Mouse (Mus musculus): Measurements from ENCODE around the gene Hoxc5.
A peak's percentile ranks its signal among the peaks of the same experiment; 100 is the strongest.

The Hoxc5 gene

GRCm38 (mm10) chr15:103034043-103034806, 67.0 kb downstream of the Hoxc5 start:
- DNase-seq (ENCODE audit: extremely low spot score, low read depth, low spot score) = no peak

- peak; percentile 81 for DNase-seq (ENCODE audit: extremely low spot score, low read depth, low spot score)
These were observed 67.7 kb downstream of the Hoxc5 start for GRCm38 (mm10) chr15:103034807-103035547.

GRCm38 (mm10) chr15:103035548-103035881, 68.3 kb downstream of the Hoxc5 start:
- DNase-seq (ENCODE audit: extremely low spot score, low read depth, low spot score) = no peak

GRCm38 (mm10) chr15:103037579-103037978, 70.3 kb downstream of the Hoxc5 start:
- DNase-seq (ENCODE audit: extremely low spot score, low read depth, low spot score) = no peak

- DNase-seq (ENCODE audit: extremely low spot score, low read depth, low spot score) = no peak
These were observed 71.6 kb downstream of the Hoxc5 start for GRCm38 (mm10) chr15:103038701-103039480.

GRCm38 (mm10) chr15:103039609-103040008, 72.4 kb downstream of the Hoxc5 start:
- DNase-seq (ENCODE audit: extremely low spot score, low read depth, low spot score) = no peak

GRCm38 (mm10) chr15:103040601-103041000, 73.4 kb downstream of the Hoxc5 start:
- DNase-seq (ENCODE audit: extremely low spot score, low read depth, low spot score) = no peak

GRCm38 (mm10) chr15:103041613-103042012, 74.4 kb downstream of the Hoxc5 start:
- DNase-seq (ENCODE audit: extremely low spot score, low read depth, low spot score) = no peak

GRCm38 (mm10) chr15:103042209-103042608, 75.0 kb downstream of the Hoxc5 start:
- no peak for DNase-seq (ENCODE audit: extremely low spot score, low read depth, low spot score)

- no peak for DNase-seq (ENCODE audit: extremely low spot score, low read depth, low spot score)
These were observed 84.4 kb downstream of the Hoxc5 start for GRCm38 (mm10) chr15:103051670-103052069.

GRCm38 (mm10) chr15:103053210-103053609, 86.0 kb downstream of the Hoxc5 start:
- DNase-seq (ENCODE audit: extremely low spot score, low read depth, low spot score) = no peak

- DNase-seq (ENCODE audit: extremely low spot score, low read depth, low spot score) = no peak
These were observed 89.2 kb downstream of the Hoxc5 start for GRCm38 (mm10) chr15:103056396-103056795.

- no peak for DNase-seq (ENCODE audit: extremely low spot score, low read depth, low spot score)
These were observed 91.5 kb downstream of the Hoxc5 start for GRCm38 (mm10) chr15:103058715-103059114.

GRCm38 (mm10) chr15:103059393-103059992, 92.2 kb downstream of the Hoxc5 start:
- no peak for DNase-seq (ENCODE audit: extremely low spot score, low read depth, low spot score)

- no peak for DNase-seq (ENCODE audit: extremely low spot score, low read depth, low spot score)
These were observed 92.7 kb downstream of the Hoxc5 start for GRCm38 (mm10) chr15:103060021-103060340.

GRCm38 (mm10) chr15:103060341-103061130, 93.3 kb downstream of the Hoxc5 start:
- DNase-seq (ENCODE audit: extremely low spot score, low read depth, low spot score) = no peak

GRCm38 (mm10) chr15:103061131-103061825, 94.0 kb downstream of the Hoxc5 start:
- no peak for DNase-seq (ENCODE audit: extremely low spot score, low read depth, low spot score)

GRCm38 (mm10) chr15:103061988-103062387, 94.7 kb downstream of the Hoxc5 start:
- no peak for DNase-seq (ENCODE audit: extremely low spot score, low read depth, low spot score)

GRCm38 (mm10) chr15:103065642-103066041, 98.4 kb downstream of the Hoxc5 start:
- DNase-seq (ENCODE audit: extremely low spot score, low read depth, low spot score) = no peak
